Mouse (Mus musculus) forebrain, embryonic 13.5 days (tissue): Measurements from ENCODE around the gene Znhit1. TPM values are rescaled to one million over a fixed set of nuclear protein-coding genes. Genes with fewer than 3 reads are reported as not detected.

ENCODE experiments used
- ATAC-seq: fragments of 200-750 bp; cut with Nextera tagmentation; 2 replicates; pipeline ENCODE4 v1.8.0; 2017
- H3K27ac ChIP-seq: fragments of 300-500 bp; sonication (generic); 2 replicates; pipeline ENCODE4 v1.5.1; 2015; ENCODE audit warnings: inconsistent platforms, mild to moderate bottlenecking, moderate library complexity
- H3K27me3 ChIP-seq: fragments of 300-500 bp; sonication (generic); 2 replicates; pipeline ENCODE4 v1.6.1; 2015; ENCODE audit warnings: mild to moderate bottlenecking, inconsistent platforms
- H3K36me3 ChIP-seq: fragments of 300-500 bp; sonication (generic); 2 replicates; pipeline ENCODE4 v1.6.1; 2015; ENCODE audit warnings: mild to moderate bottlenecking, inconsistent platforms; ENCODE audit not compliant: poor library complexity, severe bottlenecking
- H3K4me1 ChIP-seq: fragments of 300-500 bp; sonication (generic); 2 replicates; pipeline ENCODE4 v1.6.1; 2015; ENCODE audit warnings: inconsistent platforms
- H3K4me2 ChIP-seq: fragments of 300-500 bp; sonication (generic); 2 replicates; pipeline ENCODE4 v1.6.1; 2015; ENCODE audit warnings: inconsistent platforms, mild to moderate bottlenecking, moderate library complexity
- H3K4me3 ChIP-seq: fragments of 300-500 bp; sonication (generic); 2 replicates; pipeline ENCODE4 v1.5.1; 2015; ENCODE audit warnings: mild to moderate bottlenecking, inconsistent platforms
- H3K9ac ChIP-seq: fragments of 300-500 bp; sonication (generic); 2 replicates; pipeline ENCODE4 v1.6.1; 2015; ENCODE audit warnings: mild to moderate bottlenecking, inconsistent platforms
- H3K9me3 ChIP-seq: fragments of 300-500 bp; sonication (generic); replicated peaks from 2 replicates; pipeline ENCODE4 v1.6.1; 2016; ENCODE audit warnings: inconsistent platforms
- WGBS: fragments of 180-500 bp; shearing (Covaris S2); methylation state at CpG from one replicate; pipeline ENCODE4 v1.1.7; 2015; 5-methylcytosine and 5-hydroxymethylcytosine counted together
- polyA plus RNA-seq: library from polyadenylated mRNA; unstranded; fragments of >200 nt; fragmentation: Nextera tagmentation; extraction: Ambion mirVana; gene quantifications from 2 replicates; pipeline ENCODE4 v1.2.1, GENCODE M21; 2015

The Znhit1 gene
- 110 and 113 TPM in 2 replicates for polyA plus RNA-seq

GRCm38 (mm10) chr5:136987934-136988271, at the start of gene Znhit1:
TSS of gene Znhit1 (minus strand) at chr5:136988021.
- H3K4me2 ChIP-seq: peak within 1 kb of the TSS; percentile 93
- peaks cover 22% of the 10 kb centered on the region for H3K4me1 ChIP-seq
- WGBS: 8% methylated on average over 12 of the region's 12 CpGs
- peak within 1 kb of the TSS; percentile 98 for H3K9ac ChIP-seq
- H3K4me3 ChIP-seq: peak within 1 kb of the TSS; percentile 90
- H3K36me3 ChIP-seq: peaks cover 63% of the 10 kb centered on the region
- peak within 1 kb of the TSS; percentile 93 for H3K27ac ChIP-seq
- no peaks in the 10 kb centered on the region for H3K27me3 ChIP-seq
- ATAC-seq: no peak
- no peaks in the 10 kb centered on the region for H3K9me3 ChIP-seq

- H3K27ac ChIP-seq: no peak overlapping the region
- peaks cover 15% of the 10 kb centered on the region for H3K27me3 ChIP-seq
- peaks cover 14% of the 10 kb centered on the region for H3K4me1 ChIP-seq
- no peak overlapping the region for H3K4me3 ChIP-seq
- no peak overlapping the region for H3K9ac ChIP-seq
- H3K9me3 ChIP-seq: no peaks in the 10 kb centered on the region
- WGBS: 88% methylated on average over 13 of the region's 13 CpGs
- no peak overlapping the region for H3K4me2 ChIP-seq
- ATAC-seq: no peak
- peaks cover 57% of the 10 kb centered on the region for H3K36me3 ChIP-seq
These were observed 48.4 kb upstream of the Znhit1 start for GRCm38 (mm10) chr5:137036211-137036610.

- H3K9ac ChIP-seq: peak overlapping the region; percentile 63
- no peaks in the 10 kb centered on the region for H3K9me3 ChIP-seq
- H3K4me2 ChIP-seq: peak overlapping the region; percentile 99
- H3K36me3 ChIP-seq: peaks cover 24% of the 10 kb centered on the region
- H3K4me1 ChIP-seq: peaks cover 36% of the 10 kb centered on the region
- peaks cover 49% of the 10 kb centered on the region for H3K27me3 ChIP-seq
- under 1% methylated on average over 28 of the region's 49 CpGs for WGBS
- peak overlapping the region; percentile 51 for H3K4me3 ChIP-seq
- peak; percentile 77 for ATAC-seq
- H3K27ac ChIP-seq: peak overlapping the region; percentile 12; the same call in 1 of the 2 replicates
These were observed 44.8 kb upstream of the Znhit1 start for GRCm38 (mm10) chr5:137032641-137033074.

GRCm38 (mm10) chr5:137032033-137032421, 44.2 kb upstream of the Znhit1 start:
- ATAC-seq: peak; percentile 1; the same call in 1 of the 2 replicates
- Histone ChIP-seq H3K27me3 (peaks cover 55% of the 10 kb centered on the region), H3K9me3 (no peaks in the 10 kb centered on the region), H3K36me3 (peaks cover 17% of the 10 kb centered on the region), H3K4me3 (peak overlapping the region; percentile 51), H3K27ac (no peak overlapping the region), H3K9ac (peak overlapping the region; percentile 63), H3K4me2 (peak overlapping the region; percentile 99), H3K4me1 (peaks cover 36% of the 10 kb centered on the region)
- WGBS: under 1% methylated on average over 33 of the region's 33 CpGs

- Histone ChIP-seq H3K9ac (peak overlapping the region; percentile 63), H3K9me3 (no peaks in the 10 kb centered on the region), H3K4me1 (peaks cover 36% of the 10 kb centered on the region), H3K4me3 (peak overlapping the region; percentile 51), H3K27me3 (peaks cover 62% of the 10 kb centered on the region), H3K4me2 (peak overlapping the region; percentile 99), H3K36me3 (peaks cover 11% of the 10 kb centered on the region), H3K27ac (no peak overlapping the region)
- WGBS: 1% methylated on average over 78 of the region's 78 CpGs
- no peak for ATAC-seq
These were observed 43.5 kb upstream of the Znhit1 start for GRCm38 (mm10) chr5:137031076-137032032.

GRCm38 (mm10) chr5:137030416-137030810, 42.6 kb upstream of the Znhit1 start:
- Histone ChIP-seq H3K36me3 (peaks cover 1% of the 10 kb centered on the region; the same call in 1 of the 2 replicates), H3K9me3 (no peaks in the 10 kb centered on the region), H3K4me1 (peaks cover 38% of the 10 kb centered on the region), H3K27ac (no peak overlapping the region), H3K4me2 (peak overlapping the region; percentile 99), H3K9ac (peak overlapping the region; percentile 54), H3K4me3 (peak overlapping the region; percentile 51), H3K27me3 (peaks cover 71% of the 10 kb centered on the region)
- no peak for ATAC-seq
- 9% methylated on average over 22 of the region's 22 CpGs for WGBS

- no peaks in the 10 kb centered on the region for H3K36me3 ChIP-seq
- H3K4me2 ChIP-seq: peak overlapping the region; percentile 99
- H3K4me1 ChIP-seq: peaks cover 43% of the 10 kb centered on the region
- under 1% methylated on average over 52 of the region's 52 CpGs for WGBS
- peak; percentile 79 for ATAC-seq
- no peak overlapping the region for H3K27ac ChIP-seq
- H3K9me3 ChIP-seq: no peaks in the 10 kb centered on the region
- peak overlapping the region; percentile 51 for H3K4me3 ChIP-seq
- peaks cover 77% of the 10 kb centered on the region for H3K27me3 ChIP-seq
- H3K9ac ChIP-seq: peak overlapping the region; percentile 56
These were observed 42.0 kb upstream of the Znhit1 start for GRCm38 (mm10) chr5:137029643-137030415.

- Histone ChIP-seq H3K4me1 (peaks cover 43% of the 10 kb centered on the region), H3K4me3 (peak overlapping the region; percentile 51), H3K9me3 (no peaks in the 10 kb centered on the region), H3K36me3 (no peaks in the 10 kb centered on the region), H3K27ac (no peak overlapping the region), H3K27me3 (peaks cover 80% of the 10 kb centered on the region), H3K4me2 (peak overlapping the region; percentile 99), H3K9ac (peak overlapping the region; percentile 56; the same call in 1 of the 2 replicates)
- WGBS: under 1% methylated on average over 8 of the region's 8 CpGs
- ATAC-seq: no peak
These were observed 41.4 kb upstream of the Znhit1 start for GRCm38 (mm10) chr5:137029273-137029585.

GRCm38 (mm10) chr5:137028561-137029272, 40.9 kb upstream of the Znhit1 start:
- no peak for ATAC-seq
- Histone ChIP-seq H3K36me3 (no peaks in the 10 kb centered on the region), H3K4me1 (peaks cover 43% of the 10 kb centered on the region), H3K27me3 (peaks cover 84% of the 10 kb centered on the region), H3K9me3 (no peaks in the 10 kb centered on the region), H3K4me2 (peak overlapping the region; percentile 99), H3K4me3 (peak overlapping the region; percentile 51; the same call in 1 of the 2 replicates), H3K27ac (no peak overlapping the region), H3K9ac (no peak overlapping the region)
- 3% methylated on average over 27 of the region's 29 CpGs for WGBS

GRCm38 (mm10) chr5:137026092-137026491, 38.3 kb upstream of the Znhit1 start, which contains the start of gene Vgf:
TSS of gene Vgf (plus strand) at chr5:137026392.
- Histone ChIP-seq H3K4me3 (peak within 1 kb of the TSS; percentile 17; the same call in 1 of the 2 replicates), H3K27ac (no peak within 1 kb of the TSS), H3K27me3 (peaks cover 76% of the 10 kb centered on the region), H3K9me3 (no peaks in the 10 kb centered on the region), H3K4me2 (peak within 1 kb of the TSS; percentile 49), H3K4me1 (peaks cover 28% of the 10 kb centered on the region), H3K36me3 (no peaks in the 10 kb centered on the region), H3K9ac (0 out of 2 replicates have a peak within 1 kb of the TSS, but pooled peaks have one; percentile 9)
- WGBS: 21% methylated on average over 4 of the region's 4 CpGs
- no peak for ATAC-seq

GRCm38 (mm10) chr5:137025132-137025531, 37.3 kb upstream of the Znhit1 start:
- Histone ChIP-seq H3K27ac (no peak overlapping the region), H3K4me1 (peaks cover 19% of the 10 kb centered on the region), H3K27me3 (peaks cover 67% of the 10 kb centered on the region), H3K9me3 (no peaks in the 10 kb centered on the region), H3K36me3 (no peaks in the 10 kb centered on the region), H3K9ac (0 out of 2 replicates have a peak overlapping the region, but pooled peaks have one; percentile 9), H3K4me2 (peak overlapping the region; percentile 49), H3K4me3 (peak overlapping the region; percentile 17; the same call in 1 of the 2 replicates)
- ATAC-seq: no peak
- WGBS: under 1% methylated on average over 23 of the region's 23 CpGs
